Mouse (Mus musculus): ENCODE results near the gene Kmt5b. TPM values are rescaled to one million over a fixed set of nuclear protein-coding genes. Genes with fewer than 3 reads are reported as not detected.

The Kmt5b gene
- total RNA-seq, 1 experiment, result 27.2 TPM

DNA sequence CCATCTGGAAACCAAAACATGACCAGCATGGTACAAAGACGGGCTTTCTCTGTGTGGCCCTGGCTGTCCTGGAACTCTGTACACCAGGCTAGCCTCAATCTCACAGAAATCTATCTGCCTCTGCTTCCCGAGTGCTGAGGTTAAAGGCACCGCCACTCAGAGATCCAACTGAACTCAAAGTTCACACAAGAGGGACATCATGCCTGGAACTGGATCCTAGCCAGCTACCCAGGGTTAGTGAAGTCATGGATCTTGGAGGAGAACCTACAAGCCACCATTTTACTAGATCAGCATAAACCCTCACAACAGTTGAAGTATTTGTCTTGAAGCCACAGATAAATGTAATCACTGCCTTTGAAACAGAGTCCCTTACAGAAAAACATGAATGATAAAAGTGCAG lies 31.2 kb upstream of the Kmt5b start:
- TF ChIP-seq ZC3H11A (IDR thresholded peaks at IDR 0.05; ENCODE audit: borderline replicate concordance, low read depth, low read length) (no peak), MAFK (IDR thresholded peaks at IDR 0.05; ENCODE audit: insufficient read depth, low read depth, low read length) (no peak), ZNF384 (IDR thresholded peaks at IDR 0.05; ENCODE audit: low read depth, low read length) (no peak), HCFC1 (IDR thresholded peaks at IDR 0.05; ENCODE audit: borderline replicate concordance, insufficient read depth, low read length) (no peak), CHD2 (IDR thresholded peaks at IDR 0.05; ENCODE audit: low read depth, low read length) (no peak)
- in situ Hi-C loops (cut with MboI; ENCODE audit: low sequenced_read_pairs in 2 of 2, unreplicated experiment in 2 of 2), result no loop called here
- no peaks in the 10 kb centered on the region for H3K36me3 ChIP-seq (ENCODE audit: control insufficient read depth, insufficient read depth, low read length, poor library complexity, severe bottlenecking)
- no peaks in the 10 kb centered on the region for H3K9me3 ChIP-seq (ENCODE audit: control insufficient read depth, insufficient read depth, low read depth, low read length)
- DNase-seq (ENCODE audit: low read depth, low spot score), result no peak
- no peaks in the 10 kb centered on the region for H3K4me1 ChIP-seq (ENCODE audit: control insufficient read depth in 2 of 2, insufficient read depth in 2 of 2, low read length in 2 of 2, poor library complexity in 1 of 2)
- H3K9ac ChIP-seq (ENCODE audit: insufficient read depth, low read depth, low read length, poor library complexity, severe bottlenecking), result no peak overlapping the region
- no peak overlapping the region for H3K4me3 ChIP-seq (ENCODE audit: insufficient read depth in 1 of 2, low read depth in 1 of 2, low read length in 2 of 2, poor library complexity in 1 of 2, severe bottlenecking in 1 of 2)
- no peak overlapping the region for H3K27ac ChIP-seq (ENCODE audit: insufficient read depth, low read depth, low read length, poor library complexity, severe bottlenecking)

DNA sequence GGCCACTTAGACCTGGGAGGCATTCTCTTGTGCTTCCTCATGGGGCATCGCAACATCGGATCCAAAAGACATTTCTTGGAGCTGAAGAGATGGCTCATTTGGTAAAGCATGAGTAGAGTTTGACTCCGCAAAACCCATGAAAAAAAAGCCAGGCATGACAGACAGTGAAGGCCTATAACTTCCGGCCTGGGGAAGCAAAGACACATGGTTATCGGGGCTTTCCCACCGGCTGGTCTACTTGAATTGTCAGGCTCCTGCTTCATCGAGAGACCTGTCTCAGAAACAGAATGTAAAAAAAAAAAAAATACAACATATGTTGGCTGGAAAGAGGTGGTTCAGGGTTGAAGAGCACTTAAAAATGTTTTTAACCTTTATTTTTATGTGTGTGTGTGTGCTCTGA lies 27.6 kb upstream of the Kmt5b start:
- no peaks in the 10 kb centered on the region for H3K36me3 ChIP-seq (ENCODE audit: control insufficient read depth, insufficient read depth, low read length, poor library complexity, severe bottlenecking)
- in situ Hi-C loops (cut with MboI; ENCODE audit: low sequenced_read_pairs in 2 of 2, unreplicated experiment in 2 of 2), result no loop called here
- no peaks in the 10 kb centered on the region for H3K9me3 ChIP-seq (ENCODE audit: control insufficient read depth, insufficient read depth, low read depth, low read length)
- no peak overlapping the region for H3K27ac ChIP-seq (ENCODE audit: insufficient read depth, low read depth, low read length, poor library complexity, severe bottlenecking)
- DNase-seq (ENCODE audit: low read depth, low spot score), result no peak
- TF ChIP-seq HCFC1 (IDR thresholded peaks at IDR 0.05; ENCODE audit: borderline replicate concordance, insufficient read depth, low read length) (no peak), CHD2 (IDR thresholded peaks at IDR 0.05; ENCODE audit: low read depth, low read length) (no peak), MAFK (IDR thresholded peaks at IDR 0.05; ENCODE audit: insufficient read depth, low read depth, low read length) (no peak), ZC3H11A (IDR thresholded peaks at IDR 0.05; ENCODE audit: borderline replicate concordance, low read depth, low read length) (no peak)
- H3K9ac ChIP-seq (ENCODE audit: insufficient read depth, low read depth, low read length, poor library complexity, severe bottlenecking), result no peak overlapping the region
- H3K4me3 ChIP-seq (ENCODE audit: insufficient read depth in 1 of 2, low read depth in 1 of 2, low read length in 2 of 2, poor library complexity in 1 of 2, severe bottlenecking in 1 of 2), result no peak overlapping the region
- peaks cover 0 to 2% of the 10 kb centered on the region in 2 experiments; a peak in 2 of 4 replicates for H3K4me1 ChIP-seq (ENCODE audit: control insufficient read depth in 2 of 2, insufficient read depth in 2 of 2, low read length in 2 of 2, poor library complexity in 1 of 2)

- no peaks in the 10 kb centered on the region for H3K36me3 ChIP-seq (ENCODE audit: control insufficient read depth, insufficient read depth, low read length, poor library complexity, severe bottlenecking)
- no peaks in the 10 kb centered on the region for H3K9me3 ChIP-seq (ENCODE audit: control insufficient read depth, insufficient read depth, low read depth, low read length)
- no peak for TF ChIP-seq MAFK (IDR thresholded peaks at IDR 0.05; ENCODE audit: insufficient read depth, low read depth, low read length)
- no peak for TF ChIP-seq HCFC1 (IDR thresholded peaks at IDR 0.05; ENCODE audit: borderline replicate concordance, insufficient read depth, low read length)
- no peak for TF ChIP-seq ZNF384 (IDR thresholded peaks at IDR 0.05; ENCODE audit: low read depth, low read length)
- TF ChIP-seq ZC3H11A (IDR thresholded peaks at IDR 0.05; ENCODE audit: borderline replicate concordance, low read depth, low read length), result no peak
- H3K4me3 ChIP-seq (ENCODE audit: insufficient read depth in 1 of 2, low read depth in 1 of 2, low read length in 2 of 2, poor library complexity in 1 of 2, severe bottlenecking in 1 of 2), result no peak overlapping the region
- H3K4me1 ChIP-seq (ENCODE audit: control insufficient read depth in 2 of 2, insufficient read depth in 2 of 2, low read length in 2 of 2, poor library complexity in 1 of 2), result peaks cover 0 to 2% of the 10 kb centered on the region in 2 experiments; a peak in 2 of 4 replicates
- in situ Hi-C loops (cut with MboI; ENCODE audit: low sequenced_read_pairs in 2 of 2, unreplicated experiment in 2 of 2), result no loop called here
- no peak overlapping the region for H3K9ac ChIP-seq (ENCODE audit: insufficient read depth, low read depth, low read length, poor library complexity, severe bottlenecking)
- H3K27ac ChIP-seq (ENCODE audit: insufficient read depth, low read depth, low read length, poor library complexity, severe bottlenecking), result no peak overlapping the region
- no peak for DNase-seq (ENCODE audit: low read depth, low spot score)
These were observed 24.5 kb upstream of the Kmt5b start for GRCm38 (mm10) chr19:3742716-3743115.

DNA sequence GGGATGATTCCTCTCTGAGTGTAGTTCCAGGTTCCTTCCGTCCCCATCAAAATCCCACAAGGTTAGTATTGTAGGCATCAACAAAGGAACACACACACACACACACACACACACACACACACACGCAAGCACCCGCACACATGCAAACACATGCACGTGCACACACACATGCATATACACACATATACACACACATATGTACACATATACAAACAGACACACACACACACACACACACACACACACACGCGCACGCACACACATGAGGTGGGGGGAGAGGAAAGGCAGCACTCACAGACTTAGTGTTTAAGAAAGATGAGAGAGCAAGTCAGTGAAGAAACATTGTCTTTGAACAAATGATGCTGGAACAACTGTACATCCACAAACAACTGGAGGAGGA lies 23.9 kb upstream of the Kmt5b start:
- no peak for DNase-seq (ENCODE audit: low read depth, low spot score)
- H3K27ac ChIP-seq (ENCODE audit: insufficient read depth, low read depth, low read length, poor library complexity, severe bottlenecking), result no peak overlapping the region; the same call in 1 of the 2 replicates
- H3K4me3 ChIP-seq (ENCODE audit: insufficient read depth in 1 of 2, low read depth in 1 of 2, low read length in 2 of 2, poor library complexity in 1 of 2, severe bottlenecking in 1 of 2), result no peak overlapping the region
- H3K9me3 ChIP-seq (ENCODE audit: control insufficient read depth, insufficient read depth, low read depth, low read length), result no peaks in the 10 kb centered on the region
- no peak for TF ChIP-seq CHD2 (IDR thresholded peaks at IDR 0.05; ENCODE audit: low read depth, low read length)
- TF ChIP-seq ZC3H11A (IDR thresholded peaks at IDR 0.05; ENCODE audit: borderline replicate concordance, low read depth, low read length), result no peak
- no peak for TF ChIP-seq MAFK (IDR thresholded peaks at IDR 0.05; ENCODE audit: insufficient read depth, low read depth, low read length)
- TF ChIP-seq HCFC1 (IDR thresholded peaks at IDR 0.05; ENCODE audit: borderline replicate concordance, insufficient read depth, low read length), result no peak
- no peaks in the 10 kb centered on the region for H3K36me3 ChIP-seq (ENCODE audit: control insufficient read depth, insufficient read depth, low read length, poor library complexity, severe bottlenecking)
- H3K4me1 ChIP-seq (ENCODE audit: control insufficient read depth in 2 of 2, insufficient read depth in 2 of 2, low read length in 2 of 2, poor library complexity in 1 of 2), result peaks cover 0 to 2% of the 10 kb centered on the region in 2 experiments; a peak in 2 of 4 replicates
- H3K9ac ChIP-seq (ENCODE audit: insufficient read depth, low read depth, low read length, poor library complexity, severe bottlenecking), result no peak overlapping the region
- in situ Hi-C loops (cut with MboI; ENCODE audit: low sequenced_read_pairs in 2 of 2, unreplicated experiment in 2 of 2), result no loop called here
